Mouse (Mus musculus): ENCODE measurements at regions not wholly inside any gene's neighbourhood (a gene's known extent, or its start where the extent isn't known, plus 50 kb on each side); places are given as distances from the start of the nearest gene placed in this dataset.
A peak's percentile ranks its signal among the peaks of the same experiment; 100 is the strongest.

DNA sequence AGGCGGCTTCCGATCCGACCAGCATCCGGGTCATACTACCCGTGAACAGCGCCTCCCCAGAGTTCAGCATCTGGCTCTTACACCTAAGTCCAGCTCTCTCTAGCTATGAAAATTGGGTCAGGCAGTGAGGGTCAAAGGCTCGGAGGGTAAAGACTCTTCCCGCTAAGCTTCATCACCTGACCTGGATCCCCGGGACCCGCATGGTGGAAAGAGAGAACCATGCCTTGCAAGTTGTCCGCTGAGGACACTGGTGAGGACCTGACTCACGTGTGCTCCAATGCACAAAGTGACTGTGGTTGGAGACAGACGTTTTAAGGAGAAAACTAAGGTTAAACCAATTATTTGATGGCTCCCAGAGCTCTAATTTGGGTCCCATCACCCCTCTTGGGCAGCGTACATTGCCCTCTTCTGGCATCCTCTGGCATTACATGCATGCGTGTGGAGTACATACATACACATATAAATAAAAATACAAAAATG is 74.6 kb upstream of the Sall4 start:
- TF ChIP-seq CTCF (IDR thresholded peaks at IDR 0.05; ENCODE audit: extremely low read depth, insufficient read depth, low read length) (0 out of 2 replicates have a peak, but pooled peaks have one; percentile 6), POLR2A (IDR thresholded peaks at IDR 0.05; ENCODE audit: extremely low read depth, insufficient read depth, low read length) (no peak)
